Mouse (Mus musculus) C2C12 (cell line): ENCODE data around the gene Gm49339.

ENCODE experiments used
- CTCF ChIP-seq: IDR thresholded peaks from one replicate; pipeline ENCODE4 v1.5.1; 2011; ENCODE audit not compliant: control insufficient read depth, insufficient read depth, insufficient read length
- FOSL1 ChIP-seq: IDR thresholded peaks from one replicate; pipeline ENCODE4 v1.8.0; 2011; ENCODE audit warnings: mild to moderate bottlenecking, low read length; ENCODE audit not compliant: poor library complexity, insufficient read depth, severe bottlenecking
- USF1 ChIP-seq: IDR thresholded peaks from one replicate; pipeline ENCODE4 v1.6.1; 2011; ENCODE audit warnings: low read depth, mild to moderate bottlenecking, control low read depth, moderate library complexity

GRCm38 (mm10) chr10:51529497-51529896 is 49.1 kb downstream of the Gm49339 start:
- TF ChIP-seq CTCF = no peak
- no peak for TF ChIP-seq FOSL1
- TF ChIP-seq USF1 = no peak
